Mouse (Mus musculus) cerebellum, adult 11-12 months (tissue): ENCODE data around the gene 1110051M20Rik.
A peak's percentile ranks its signal among the peaks of the same experiment; 100 is the strongest.
"Not testable (repeated sequence)": the region's sequence is repeated elsewhere in the genome, so short reads cannot be mapped to it uniquely, and the experiment has no call there.

Source experiments
- DNase-seq: peaks from one replicate; pipeline ENCODE4 v3.0.0; 2022

Gene 1110051M20Rik

DNA sequence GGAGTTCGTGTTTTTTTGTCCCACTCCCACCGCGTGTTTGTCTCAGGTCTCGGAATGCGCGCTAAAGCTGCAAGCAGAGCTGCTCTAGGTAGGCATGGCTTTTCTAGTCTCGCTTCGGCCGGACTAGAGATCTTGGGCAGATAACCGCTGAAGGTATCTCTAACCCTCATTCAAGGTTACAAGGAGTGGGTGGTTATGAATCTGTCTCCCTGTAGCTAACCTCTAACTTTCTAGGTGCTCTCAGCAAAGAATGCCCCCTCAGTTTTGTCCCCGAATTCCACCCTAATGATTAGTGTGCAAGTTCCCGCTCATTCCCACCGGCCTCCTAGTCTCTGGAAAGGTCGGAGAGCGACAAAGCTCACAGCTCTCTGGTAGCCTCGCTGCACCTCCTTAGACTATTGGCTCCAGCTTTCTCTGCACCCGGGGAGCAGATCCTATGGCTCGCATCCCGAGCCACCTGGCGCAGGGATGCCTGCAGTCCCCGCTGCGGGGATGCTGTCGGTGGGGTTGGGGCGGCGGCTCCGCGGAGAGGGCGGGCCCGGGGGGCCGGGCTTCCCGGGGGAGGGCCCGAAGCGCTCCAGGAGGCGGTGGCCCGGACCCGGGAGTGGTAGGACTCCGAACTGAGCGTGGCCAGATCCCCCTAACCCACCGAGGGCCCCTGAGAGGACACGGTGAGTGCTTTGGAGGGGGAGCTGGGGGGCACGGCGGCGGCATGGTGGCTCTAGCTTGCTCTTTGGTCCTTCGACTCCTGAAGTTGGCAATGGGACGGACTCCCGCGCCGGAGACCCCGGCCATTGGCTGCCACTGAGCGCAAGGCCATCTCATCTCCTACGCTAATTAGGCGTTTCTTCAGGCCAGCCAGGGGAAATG lies 188.0 kb downstream of the 1110051M20Rik start:
- peak; percentile 83 for DNase-seq

DNA sequence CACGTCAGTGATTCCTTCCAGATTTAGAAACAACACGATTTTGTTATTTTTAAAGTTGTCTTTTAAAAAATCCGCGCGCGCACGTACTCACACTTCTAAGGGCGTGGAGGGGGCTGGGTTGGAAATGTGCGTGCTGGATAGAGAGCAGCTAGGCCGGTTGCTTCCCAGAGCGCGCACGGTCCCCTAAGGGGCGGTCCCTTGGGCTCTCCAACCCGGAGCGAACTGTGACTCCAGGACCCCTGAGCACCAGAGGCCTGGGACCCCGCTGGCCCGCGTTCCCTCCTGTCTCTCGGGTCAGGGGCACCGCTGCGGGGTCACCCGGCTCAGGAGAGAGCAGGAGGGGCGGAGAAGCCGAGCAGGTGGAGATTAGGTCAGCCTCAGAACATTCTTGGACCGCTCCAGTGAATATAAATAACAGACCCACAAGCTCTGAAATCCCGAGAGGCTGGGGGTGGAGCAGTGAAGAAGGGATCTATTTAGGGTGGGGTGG lies 188.8 kb downstream of the 1110051M20Rik start, which contains the start of gene Pacsin3:
Gene Pacsin3 (plus strand): TSS at position 294 of the 490 bp plus-strand sequence.
- peak; percentile 79 for DNase-seq

DNA sequence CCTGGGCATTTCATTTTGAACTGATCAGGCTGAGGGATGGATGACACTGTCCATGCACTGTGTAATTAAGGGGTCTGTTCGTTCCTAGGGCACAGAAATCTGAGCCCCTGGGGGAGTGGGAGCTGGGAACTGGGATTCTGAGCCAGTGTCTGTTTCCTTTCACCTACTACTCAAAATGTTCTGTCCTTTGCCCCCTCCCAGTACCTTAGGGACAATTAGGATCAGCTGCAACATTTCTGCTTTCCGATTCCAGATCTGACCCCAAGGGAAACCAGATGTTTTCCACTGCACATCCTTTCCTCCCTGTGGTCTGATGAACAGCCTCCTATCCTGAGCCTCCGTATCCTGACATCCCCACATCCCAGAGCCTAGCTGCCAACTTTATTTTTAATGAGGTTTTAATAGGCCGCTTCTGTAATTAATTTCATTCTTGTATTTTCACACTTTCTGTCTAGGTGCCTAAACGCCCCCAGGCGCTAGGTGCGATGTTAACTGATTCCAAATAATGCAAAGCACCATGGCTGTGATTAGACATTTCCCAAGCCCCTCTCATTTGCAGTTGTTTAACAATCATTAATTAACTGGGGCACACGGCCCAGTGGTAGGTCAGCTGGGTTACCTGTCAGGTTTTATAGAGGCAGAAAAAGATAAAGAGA lies 189.7 kb downstream of the 1110051M20Rik start:
- DNase-seq, result no peak

DNA sequence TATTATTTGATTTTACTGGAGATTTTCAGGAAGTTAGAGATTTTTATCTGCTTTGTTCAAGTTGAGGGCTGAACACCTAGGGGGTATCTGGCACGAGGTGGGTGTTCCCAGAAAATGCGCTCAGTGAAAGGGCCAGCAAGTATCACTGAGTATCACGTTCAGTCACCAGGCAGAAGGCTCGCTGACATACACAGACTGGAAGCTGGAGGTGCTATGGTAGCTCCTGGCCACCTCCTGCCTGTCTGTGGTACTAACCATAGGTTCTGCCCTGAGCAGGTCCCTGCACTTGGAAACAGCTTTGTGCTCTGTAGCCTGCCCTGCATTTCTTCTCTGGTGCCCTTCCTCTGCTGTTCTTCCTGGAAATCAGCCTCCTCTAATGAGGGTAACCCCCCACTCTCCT lies 192.0 kb downstream of the 1110051M20Rik start:
- no peak for DNase-seq

DNA sequence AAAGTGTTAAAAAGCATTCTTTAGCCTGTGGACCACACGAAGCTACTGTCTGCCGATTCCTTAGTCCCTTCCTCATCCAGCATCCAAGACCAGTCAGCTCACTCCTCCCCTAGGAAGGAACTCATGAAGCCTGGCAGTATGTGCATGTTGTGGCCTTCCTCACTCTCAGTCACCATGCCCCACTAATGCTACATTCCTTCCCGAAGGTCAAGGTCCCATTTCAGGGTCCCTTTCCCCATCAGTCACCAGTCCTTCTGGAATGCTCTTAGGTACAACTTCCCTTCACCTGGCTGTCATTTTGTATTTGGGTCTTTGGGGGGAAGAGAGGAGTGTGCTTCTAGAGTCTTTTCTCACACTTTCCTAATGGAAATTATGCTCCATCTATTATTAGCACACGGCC lies 192.5 kb downstream of the 1110051M20Rik start:
- DNase-seq, result no peak

DNA sequence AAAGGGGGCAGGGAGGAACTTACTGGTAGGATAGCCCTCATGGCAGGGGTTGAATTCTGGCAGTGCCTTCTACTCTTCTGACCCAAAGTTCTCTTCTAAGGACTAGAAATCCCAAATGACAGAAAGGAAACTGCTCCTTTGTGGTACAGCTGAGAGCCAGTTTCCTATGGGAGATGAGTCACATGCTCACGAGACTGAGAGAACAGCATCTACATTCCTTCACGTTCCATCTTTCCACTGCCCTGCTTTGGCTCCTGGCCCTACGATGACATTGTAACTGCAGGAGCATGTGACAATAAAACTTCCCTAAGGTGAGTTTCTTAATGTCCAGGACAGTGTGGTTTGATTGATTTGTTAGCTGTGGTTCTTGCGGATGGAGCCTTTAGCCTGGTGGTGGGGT lies 196.1 kb downstream of the 1110051M20Rik start:
- no peak for DNase-seq

DNA sequence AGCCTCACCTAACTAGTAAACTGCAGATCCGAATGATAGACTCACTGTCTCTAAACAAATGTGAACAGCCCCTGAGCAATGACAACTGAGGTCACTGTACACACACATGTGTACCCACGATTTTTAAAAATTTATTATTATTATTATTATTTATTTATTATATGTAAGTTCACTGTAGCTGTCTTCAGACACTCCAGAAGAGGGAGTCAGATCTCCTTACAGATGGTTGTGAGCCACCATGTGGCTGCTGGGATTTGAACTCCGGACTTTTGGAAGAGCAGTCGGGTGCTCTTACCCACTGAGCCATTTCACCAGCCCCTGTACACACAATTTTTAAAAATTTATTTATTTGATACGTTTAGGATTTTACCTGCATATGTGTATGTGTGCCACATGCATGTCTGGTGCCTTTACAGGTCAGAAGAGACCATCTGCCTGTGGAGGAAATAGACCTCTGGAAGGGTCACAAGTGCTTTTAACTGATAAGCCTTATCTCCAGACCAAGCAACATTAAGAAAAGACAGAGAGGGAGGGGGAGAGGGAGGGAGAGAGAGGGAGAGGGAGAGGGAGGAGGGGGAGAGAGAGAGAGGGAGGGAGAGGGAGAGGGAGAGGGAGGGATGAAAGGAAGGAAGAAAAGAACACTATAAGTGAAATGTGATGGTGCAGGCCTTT lies 199.8 kb downstream of the 1110051M20Rik start:
- DNase-seq, result no peak

DNA sequence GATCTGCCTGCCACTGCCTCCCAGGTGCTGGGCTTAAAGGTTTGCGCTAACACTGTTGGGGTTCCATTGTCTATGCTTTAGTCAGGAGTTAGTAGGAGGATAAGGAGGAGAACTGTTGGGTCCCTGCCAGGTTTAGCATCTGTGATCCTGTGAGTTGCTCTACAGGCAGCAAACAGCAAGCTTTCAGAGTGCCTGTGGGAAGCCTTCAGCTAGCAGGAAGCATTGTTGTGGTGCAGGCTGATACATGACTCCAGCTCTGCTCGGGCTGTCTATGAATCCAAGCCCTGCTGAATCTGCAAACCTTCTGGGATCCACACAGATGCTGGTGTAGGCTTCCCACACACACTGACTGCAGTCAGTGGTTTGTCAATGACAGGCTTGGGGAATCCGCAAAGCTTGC lies 201.1 kb downstream of the 1110051M20Rik start:
- DNase-seq, result peak; percentile 51

DNA sequence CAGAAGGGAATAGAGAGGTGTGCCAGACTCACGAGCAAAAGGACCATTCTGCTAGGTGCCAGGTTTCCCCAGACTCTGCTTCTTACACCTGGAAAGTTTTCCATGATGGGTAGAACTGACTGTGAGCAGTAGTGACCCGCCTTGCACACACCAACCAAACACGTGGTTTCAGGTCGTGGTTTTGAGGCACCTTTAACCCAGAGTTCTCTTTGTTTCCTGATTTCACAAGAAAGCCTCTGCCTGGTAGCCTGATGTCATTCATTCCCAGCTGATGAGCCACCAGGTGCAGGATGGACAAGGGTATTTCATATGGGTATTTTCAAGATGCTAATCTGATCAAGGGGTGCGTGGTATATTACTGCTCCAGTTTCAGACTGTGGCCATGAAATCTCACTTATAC lies 202.0 kb downstream of the 1110051M20Rik start:
- DNase-seq, result no peak

DNA sequence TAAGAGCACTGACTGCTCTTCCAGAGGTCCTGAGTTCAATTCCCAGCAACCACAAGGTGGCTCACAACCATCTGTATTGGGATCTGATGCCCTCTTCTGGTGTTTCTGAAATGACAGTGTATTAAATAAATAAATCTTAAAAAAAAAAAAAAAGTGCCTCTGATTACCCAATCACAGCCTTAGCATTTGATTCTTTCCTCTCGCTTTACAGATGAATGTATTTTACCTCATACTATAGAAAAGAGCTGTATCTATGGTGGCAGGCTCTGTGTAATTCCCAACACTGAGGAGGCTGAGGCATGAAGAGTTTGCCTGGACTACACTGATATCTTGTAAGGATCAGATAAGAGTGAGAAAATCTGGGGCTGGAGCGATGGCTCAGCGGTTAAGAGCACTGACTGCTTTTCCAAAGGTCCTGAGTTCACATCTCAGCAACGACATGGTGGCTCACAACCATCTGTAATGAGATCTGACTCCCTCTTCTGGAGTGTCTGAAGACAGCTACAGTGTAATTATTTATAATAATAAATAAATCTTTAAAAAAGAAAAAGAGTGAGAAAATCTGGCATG lies 206.9 kb downstream of the 1110051M20Rik start:
- DNase-seq, result not testable (repeated sequence)

DNA sequence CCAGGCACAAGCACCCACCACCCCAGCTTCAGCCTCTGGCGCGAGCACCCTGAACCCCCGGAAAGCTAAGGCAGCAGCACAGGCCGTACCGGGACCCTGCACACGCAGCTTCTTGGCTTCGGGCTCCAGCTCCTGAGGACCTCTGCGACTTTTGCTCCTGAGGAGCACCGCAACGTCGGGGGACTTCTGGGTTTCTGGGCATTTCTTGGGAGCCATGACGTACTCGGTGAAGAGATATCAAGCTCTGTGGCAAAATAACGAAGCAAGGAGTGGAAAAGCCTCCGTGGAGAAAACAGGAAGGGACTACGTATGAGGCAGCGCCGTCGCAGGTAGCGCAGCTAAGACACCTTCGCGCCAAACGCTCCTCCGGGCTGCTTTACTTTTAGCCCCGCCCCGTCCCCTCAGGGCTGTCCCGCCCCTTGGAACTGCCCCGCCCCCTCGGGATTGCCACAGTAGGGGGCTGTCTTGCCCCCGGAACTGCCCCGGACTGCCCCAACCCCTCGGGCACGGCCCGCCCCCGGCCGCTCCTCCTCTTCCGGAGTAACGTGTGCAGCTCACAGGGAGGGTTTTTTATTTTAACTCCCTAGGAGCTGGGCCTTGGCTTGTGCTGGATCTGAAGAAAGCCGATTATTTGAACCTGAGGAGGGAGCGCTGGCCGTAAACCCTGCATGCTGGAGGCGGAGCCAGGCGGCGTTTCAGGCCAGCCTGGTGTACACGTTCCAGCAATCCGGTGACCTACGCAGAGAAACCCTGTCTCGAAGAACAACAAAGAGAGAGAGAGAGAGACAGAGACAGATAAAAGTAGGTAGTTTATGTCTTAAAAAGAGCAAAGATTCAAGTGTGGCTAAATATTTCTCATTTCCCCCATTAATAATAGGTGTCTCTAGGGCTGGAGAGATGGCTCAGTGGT lies 207.6 kb downstream of the 1110051M20Rik start, which contains the start of gene Ddb2:
Gene Ddb2 (minus strand): TSS at position 382 of the 910 bp plus-strand sequence.
- peak; percentile 91 for DNase-seq

DNA sequence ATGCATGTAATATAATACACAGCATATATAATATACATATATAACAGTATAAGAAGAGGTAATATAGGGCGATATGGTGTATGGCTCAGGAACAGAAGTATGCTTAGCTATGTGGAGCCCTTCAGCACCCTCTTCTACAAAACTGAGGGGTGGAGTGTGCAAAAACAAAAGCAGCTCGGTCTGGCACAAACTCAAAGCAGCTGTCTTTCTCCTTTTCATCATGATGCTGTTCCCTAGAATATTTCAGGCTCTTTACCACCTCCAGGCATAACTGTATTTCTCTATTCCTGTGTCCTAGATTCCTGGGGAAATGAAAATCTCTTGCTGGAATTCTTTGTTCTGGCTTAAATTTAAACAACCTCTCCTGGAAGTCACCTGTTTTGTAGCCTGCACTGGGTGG lies 214.8 kb downstream of the 1110051M20Rik start:
- no peak for DNase-seq
